Mouse (Mus musculus) frontal cortex, adult 2 months (tissue): Measurements from ENCODE around the gene Gm8994. TPM values are rescaled to one million over a fixed set of nuclear protein-coding genes. Genes with fewer than 3 reads are reported as not detected.

ENCODE experiments used
- DNase-seq, 2 experiments: peaks; one replicate each; pipeline ENCODE4 v3.0.0; 2022; ENCODE audit warnings: low spot score in 1 of 2; ENCODE audit errors: extremely low spot score in 1 of 2
- polyA plus RNA-seq: library from polyadenylated mRNA; depleted of rRNA; stranded (reverse); fragments of >200 nt; gene quantifications from 2 replicates; pipeline ENCODE4 v1.2.3, GENCODE M21; 2012; rRNA removed

Gene Gm8994
- polyA plus RNA-seq, 1 experiment: not detected

- DNase-seq: peak; percentile 87 to 98
Observed at GRCm38 (mm10) chr6:136353399-136354184, 26.3 kb downstream of the Gm8994 start.

DNA sequence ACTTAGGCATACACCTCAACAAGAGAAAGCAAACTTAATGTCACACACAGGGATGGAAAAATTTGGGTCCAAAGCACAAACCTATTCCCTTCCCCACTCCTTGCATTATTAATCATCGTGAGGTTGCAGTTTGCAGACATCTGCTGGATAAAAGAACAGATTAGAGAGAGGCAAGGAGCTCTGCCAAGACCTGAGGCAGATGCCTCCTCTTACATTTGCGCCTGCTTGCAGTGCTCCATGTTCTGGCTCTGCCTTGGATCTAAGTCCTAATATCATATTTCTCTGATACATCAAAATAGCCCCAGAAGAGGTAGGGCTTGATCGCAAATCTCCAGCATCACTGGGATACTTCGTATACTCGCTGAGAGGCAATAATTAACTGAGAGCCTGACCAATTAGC is 31.1 kb downstream of the Gm8994 start:
- peak in 1 of 2 experiments; percentile 21 for DNase-seq

DNA sequence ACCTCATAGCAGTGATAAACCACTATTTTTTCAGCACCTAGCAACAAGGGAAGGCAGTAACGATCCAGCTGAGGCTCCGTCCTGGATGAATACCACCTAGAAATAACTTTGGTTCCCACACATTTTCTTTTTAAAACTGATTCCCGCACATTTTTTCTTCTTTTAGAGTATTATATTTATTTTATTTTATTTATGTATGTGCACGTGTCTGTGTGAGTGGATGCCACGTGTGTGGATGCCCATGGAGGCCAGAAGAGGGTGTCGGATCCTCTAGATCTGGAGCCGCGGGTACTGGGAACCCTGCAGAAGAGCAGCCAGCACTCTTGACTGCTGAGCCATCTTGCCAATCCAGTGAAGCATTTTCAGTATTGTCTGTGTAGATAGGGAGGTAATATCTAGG is 36.0 kb downstream of the Gm8994 start:
- DNase-seq: no peak

- DNase-seq: peak; percentile 25 to 59
Observed at GRCm38 (mm10) chr6:136364008-136364407, 36.7 kb downstream of the Gm8994 start.

GRCm38 (mm10) chr6:136364430-136365098 is 37.2 kb downstream of the Gm8994 start:
- peak; percentile 64 to 65 for DNase-seq

- DNase-seq: no peak
Observed at GRCm38 (mm10) chr6:136376097-136376496, 48.8 kb downstream of the Gm8994 start.

Other genes with a start within 250 kb of the Gm8994 start
- gene Grin2b, start 154.0 kb upstream of the Gm8994 start, polyA plus RNA-seq: 40.1 and 44.3 TPM in 2 replicates
- not detected in 2 replicates for gene E330021D16Rik, start 88.0 kb downstream of the Gm8994 start, polyA plus RNA-seq
- gene Atf7ip, start 178.6 kb downstream of the Gm8994 start, polyA plus RNA-seq: 42.8 and 49.5 TPM in 2 replicates